Mouse (Mus musculus): ENCODE data around the gene Sirt6. TPM values are rescaled to one million over a fixed set of nuclear protein-coding genes. Genes with fewer than 3 reads are reported as not detected.

The Sirt6 gene
- total RNA-seq, 2 experiments from 2014 or later = 24.8 to 26.7 TPM

DNA sequence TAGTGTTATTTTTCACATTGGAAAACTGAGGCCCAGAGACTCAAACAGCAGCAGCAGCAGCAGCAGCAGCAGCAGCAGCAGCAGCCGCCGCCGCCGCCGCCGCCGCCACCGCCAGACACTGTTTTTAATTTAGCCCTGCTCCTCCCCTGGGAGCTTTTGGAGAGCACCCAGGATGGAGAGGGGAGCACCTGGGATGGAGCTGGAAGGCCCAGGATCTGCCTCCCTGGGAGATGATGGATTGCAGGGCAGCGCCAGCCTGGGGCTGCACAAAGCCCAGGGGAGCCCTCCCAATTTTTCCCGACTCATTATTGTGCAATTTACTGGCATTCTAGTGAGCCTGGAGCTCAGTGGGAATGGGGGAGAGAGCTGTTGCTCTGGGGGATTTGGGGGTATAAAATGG lies 31.0 kb downstream of the Sirt6 start:
- no peak for DNase-seq (ENCODE audit: low spot score in 2 of 2)

GRCm38 (mm10) chr10:81595599-81595998 lies 32.0 kb downstream of the Sirt6 start:
- DNase-seq (ENCODE audit: low spot score in 2 of 2) = no peak

DNA sequence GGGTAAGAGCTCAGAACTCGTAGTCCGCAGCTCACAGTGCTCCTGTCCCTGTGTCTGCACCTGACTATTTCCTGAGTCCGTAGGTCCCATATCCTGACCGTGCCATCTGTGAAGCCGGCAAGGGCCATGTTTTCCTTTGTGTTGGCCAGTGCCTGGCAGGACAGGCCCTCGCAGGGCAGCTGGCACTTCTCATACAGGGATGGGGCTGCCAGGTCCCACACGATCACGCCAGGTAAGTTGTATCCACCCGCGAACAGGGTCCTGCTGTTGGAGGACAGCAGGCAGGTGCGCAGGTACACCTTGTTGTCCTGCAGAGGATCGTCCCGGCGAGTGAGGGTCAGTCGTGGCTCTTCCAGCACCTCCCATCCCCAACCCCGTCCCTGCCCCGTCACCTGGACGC lies 33.7 kb downstream of the Sirt6 start:
- DNase-seq (ENCODE audit: low spot score in 2 of 2) = no peak

- no peak for DNase-seq (ENCODE audit: low spot score in 2 of 2)
These were observed 34.4 kb downstream of the Sirt6 start for GRCm38 (mm10) chr10:81593223-81593622.

DNA sequence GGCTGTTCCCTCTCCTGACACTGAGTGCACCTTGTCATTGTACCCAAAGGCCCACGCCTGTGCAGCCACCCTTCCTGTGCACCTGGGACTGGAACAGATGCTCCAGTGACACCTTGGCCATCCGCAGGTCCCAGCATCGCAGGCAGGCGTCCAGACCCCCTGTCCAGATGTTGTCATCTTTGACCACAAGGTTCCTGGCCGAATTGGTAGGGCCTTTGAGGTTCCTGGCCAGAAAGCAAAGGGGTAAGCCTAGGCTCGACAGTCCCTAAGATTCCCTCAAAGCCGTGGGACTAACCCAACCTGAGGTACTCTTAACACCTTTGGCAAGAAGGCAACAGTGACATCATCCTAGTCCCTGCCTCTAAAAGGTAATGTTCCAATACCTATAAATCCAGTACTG lies 35.0 kb downstream of the Sirt6 start:
- DNase-seq (ENCODE audit: low spot score in 2 of 2) = no peak

DNA sequence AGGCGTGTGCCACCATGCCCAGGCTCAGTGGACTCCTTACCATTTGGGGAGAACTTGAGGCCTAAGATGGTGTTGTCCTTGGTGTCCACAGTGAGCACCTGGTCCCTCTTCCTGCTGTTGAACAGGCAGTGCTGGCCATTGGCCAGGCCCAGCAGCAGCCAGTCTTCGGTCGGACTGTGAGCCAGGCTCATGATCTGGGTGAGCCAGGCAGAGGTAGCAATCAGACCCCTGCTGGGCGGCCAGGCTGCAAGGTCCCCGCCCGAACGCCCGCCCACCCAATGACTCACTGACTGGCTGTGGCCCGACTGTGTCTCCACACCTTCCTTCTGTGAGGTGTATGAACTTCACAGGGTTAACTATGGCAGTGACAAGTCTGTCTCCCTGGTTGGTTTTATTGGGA lies 35.8 kb downstream of the Sirt6 start:
- no peak for DNase-seq (ENCODE audit: low spot score in 2 of 2)

GRCm38 (mm10) chr10:81588739-81589138 lies 38.9 kb downstream of the Sirt6 start:
- DNase-seq (ENCODE audit: low spot score in 2 of 2) = no peak

GRCm38 (mm10) chr10:81583347-81583746 lies 44.2 kb downstream of the Sirt6 start:
- DNase-seq (ENCODE audit: low spot score in 2 of 2) = no peak

DNA sequence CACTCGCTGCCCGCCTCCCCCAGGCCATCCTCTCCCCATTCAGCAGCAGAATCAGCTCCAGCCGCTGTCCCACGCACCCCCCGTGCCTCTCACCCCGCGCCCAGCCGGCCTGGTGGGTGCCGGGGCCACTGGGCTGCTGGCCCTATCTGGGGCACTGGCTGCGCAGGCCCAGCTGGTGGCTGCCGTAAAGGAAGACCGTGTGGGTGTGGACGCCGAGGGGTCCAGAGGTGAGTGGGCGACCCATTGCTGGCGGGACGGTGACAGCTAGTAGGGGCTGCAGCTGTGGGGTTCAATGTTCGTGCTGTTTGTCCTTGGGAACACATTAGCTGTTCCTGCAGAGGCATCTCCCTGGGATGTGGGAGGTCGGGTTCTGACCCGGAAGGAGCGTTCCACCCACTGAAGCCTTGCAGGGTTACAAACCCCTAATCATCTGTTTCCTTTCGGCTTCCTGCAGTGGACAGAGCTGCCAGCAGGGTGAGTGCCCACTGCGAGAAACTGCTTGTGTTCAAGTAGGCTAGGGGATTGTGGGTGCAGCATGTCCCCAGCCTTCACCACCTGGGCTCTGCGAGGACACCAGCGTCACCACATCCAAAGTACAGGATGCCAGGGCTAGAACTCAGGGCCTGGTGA lies 47.0 kb downstream of the Sirt6 start:
- DNase-seq (ENCODE audit: low spot score in 2 of 2) = no peak

- DNase-seq (ENCODE audit: low spot score in 2 of 2) = no peak
These were observed 47.6 kb downstream of the Sirt6 start for GRCm38 (mm10) chr10:81579967-81580366.

GRCm38 (mm10) chr10:81575695-81576094 lies 51.9 kb downstream of the Sirt6 start:
- no peak for DNase-seq (ENCODE audit: low spot score in 2 of 2)

- DNase-seq (ENCODE audit: low spot score in 2 of 2) = no peak
These were observed 52.4 kb downstream of the Sirt6 start for GRCm38 (mm10) chr10:81575208-81575631.

DNA sequence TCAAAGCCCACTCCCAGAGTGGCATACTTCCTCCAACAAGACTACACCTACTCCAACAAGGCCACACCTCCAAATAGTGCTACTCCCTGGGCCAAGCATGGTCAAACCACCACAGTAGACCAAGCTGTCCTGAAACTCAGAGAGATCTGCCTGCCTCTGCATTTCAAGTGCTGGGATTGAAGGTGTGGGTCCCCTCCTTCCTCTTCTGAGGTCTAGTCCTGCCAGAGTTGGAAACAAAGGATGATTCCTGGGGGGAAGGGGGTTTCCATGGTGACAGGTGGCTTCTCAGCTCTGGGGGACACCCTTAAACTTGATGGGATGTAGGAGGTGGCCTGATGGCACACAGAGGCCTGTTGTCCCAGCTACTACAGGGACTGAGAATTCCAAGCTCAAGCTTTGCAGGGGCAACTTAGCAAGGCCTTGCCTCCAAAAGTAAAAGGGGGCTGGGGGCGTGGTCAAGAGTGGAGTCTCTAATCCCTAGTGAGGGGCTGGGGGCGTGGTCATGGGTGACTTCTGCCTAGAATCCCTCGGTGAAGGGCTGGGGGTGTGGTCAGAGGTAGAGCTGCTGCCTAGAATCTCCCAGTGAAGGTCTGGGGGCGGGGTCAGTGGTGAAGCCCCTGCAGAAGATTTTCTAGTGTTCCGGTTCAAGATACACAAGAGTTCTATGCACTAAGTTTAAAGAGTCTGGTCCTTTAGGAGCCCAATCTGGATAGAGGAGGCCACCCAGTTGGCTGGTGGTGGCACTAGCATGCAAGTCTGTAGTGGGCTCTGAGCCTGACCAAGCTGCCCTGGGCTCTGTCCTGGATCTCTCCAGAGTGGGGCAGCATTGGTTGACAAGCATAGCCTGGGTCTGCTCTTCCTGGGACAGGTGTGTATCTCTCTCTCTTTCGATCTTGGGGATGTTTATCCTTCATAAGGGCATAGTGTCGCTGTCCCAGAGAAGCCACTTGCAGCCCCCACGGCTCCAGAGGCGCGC lies 53.2 kb downstream of the Sirt6 start, which contains the start of gene Tle2:
Gene Tle2 (plus strand): TSS at position 481 of the 976 bp plus-strand sequence.
- no peak for DNase-seq (ENCODE audit: low spot score in 2 of 2)

- DNase-seq (ENCODE audit: low spot score in 2 of 2) = no peak
These were observed 54.6 kb downstream of the Sirt6 start for GRCm38 (mm10) chr10:81572975-81573374.

- DNase-seq (ENCODE audit: low spot score in 2 of 2) = no peak
These were observed 55.4 kb downstream of the Sirt6 start for GRCm38 (mm10) chr10:81572133-81572671.

Other genes with a start within 250 kb of the Sirt6 start
- 10 to 100 TPM; 70.8 to 72.5 TPM for gene Fzr1, start 249.3 kb downstream of the Sirt6 start, total RNA-seq (2021)
- 10 to 100 TPM; 82.0 to 82.9 TPM for gene Dohh, start 243.4 kb downstream of the Sirt6 start, total RNA-seq (2021)
- 1 to 10 TPM; 4.1 to 4.8 TPM for gene Gm48551, start 243.3 kb downstream of the Sirt6 start, total RNA-seq (2021)
- gene Gm48552, start 238.8 kb downstream of the Sirt6 start, total RNA-seq (2021) = 1 to 10 TPM; 4.2 to 6.9 TPM
- 1 to 10 TPM; 1.8 to 2.4 TPM for gene Smim24, start 234.7 kb downstream of the Sirt6 start, total RNA-seq (2021)
- gene Nfic, start 172.2 kb downstream of the Sirt6 start, total RNA-seq (2021) = 10 to 100 TPM; 54.2 to 54.7 TPM
- 100 to 1,000 TPM; 268 TPM for gene Celf5, start 145.1 kb downstream of the Sirt6 start, total RNA-seq (2021)
- gene Ncln, start 131.4 kb downstream of the Sirt6 start, total RNA-seq (2021) = 10 to 100 TPM; 77.5 to 87.4 TPM
- gene S1pr4, start 127.7 kb downstream of the Sirt6 start, total RNA-seq (2021) = under 1 TPM; 0.53 to 0.94 TPM
- 1 to 10 TPM; 3.9 to 4.4 TPM for gene Gna15, start 103.6 kb downstream of the Sirt6 start, total RNA-seq (2021)
- 100 to 1,000 TPM; 124 to 126 TPM for gene Gna11, start 82.6 kb downstream of the Sirt6 start, total RNA-seq (2021)
- gene Aes, start 68.3 kb downstream of the Sirt6 start, total RNA-seq (2021) = 100 to 1,000 TPM; 765 to 778 TPM
- gene Tle2, start 53.2 kb downstream of the Sirt6 start, total RNA-seq (2021) = 10 to 100 TPM; 31.6 to 31.8 TPM
- 1 to 10 TPM; 2.6 to 4.1 TPM for gene Tle6, start 26.7 kb downstream of the Sirt6 start, total RNA-seq (2021)
- 1 to 10 TPM; 3.6 to 3.8 TPM for gene BC025920, start 21.5 kb downstream of the Sirt6 start, total RNA-seq (2021)
- gene Ankrd24, start 743 bp upstream of the Sirt6 start, total RNA-seq (2021) = 10 to 100 TPM; 36.9 to 37.8 TPM
- gene Gm10778, start 21.3 kb upstream of the Sirt6 start, total RNA-seq (2021) = 1 to 10 TPM; 3.5 to 3.8 TPM
- 10 to 100 TPM in 1 of 2 experiments, 1 to 10 TPM in 1; 8.9 to 10.9 TPM for gene Zfp433, start 77.0 kb upstream of the Sirt6 start, total RNA-seq (2021)
- gene Gm3055, start 143.4 kb upstream of the Sirt6 start, total RNA-seq (2021) = 10 to 100 TPM in 1 of 2 experiments, 1 to 10 TPM in 1; 9.2 to 10.1 TPM
- gene Gm4767, start 184.4 kb upstream of the Sirt6 start, total RNA-seq (2021) = 1 to 10 TPM; 3.0 to 3.5 TPM
- gene Gm32687, start 236.1 kb upstream of the Sirt6 start, total RNA-seq (2021) = 1 to 10 TPM; 1.7 to 3.5 TPM

Measured in layer of hippocampus, adult 18-20 months (tissue).